Mouse (Mus musculus): Measurements from ENCODE around the gene Gm47969.
"Not testable (repeated sequence)": the region's sequence is repeated elsewhere in the genome, so short reads cannot be mapped to it uniquely, and the experiment has no call there.

Gm47969 gene

DNA sequence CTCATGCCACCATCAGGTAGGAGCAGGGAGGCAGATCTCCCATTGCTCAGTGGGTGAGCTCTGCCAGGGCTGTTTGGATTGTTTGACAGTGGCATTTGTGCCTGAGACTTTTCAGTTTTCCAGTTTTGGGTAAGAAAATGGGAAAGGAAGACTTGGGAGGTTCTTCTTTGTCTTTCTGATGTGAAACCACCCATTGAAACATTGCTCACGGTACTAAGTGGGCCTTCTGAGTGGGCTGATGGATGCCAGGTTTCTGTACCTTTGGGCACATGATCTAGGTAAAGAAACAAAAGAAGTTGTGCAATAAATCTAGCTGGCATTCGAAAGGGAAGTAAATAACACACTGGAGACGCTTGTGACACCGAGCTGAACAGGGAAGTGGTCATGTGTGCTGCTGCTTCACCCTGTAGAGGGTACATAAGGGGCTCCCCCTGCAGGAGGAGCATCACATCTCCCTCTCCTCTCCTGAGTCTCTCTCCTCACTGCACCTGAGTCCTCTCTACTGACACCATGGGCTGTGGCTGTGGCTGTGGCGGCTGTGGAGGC is at the start of gene Gm47969:
TSS of gene Gm47969 (plus strand) at position 51 of the 546 bp plus-strand sequence.
- DNase-seq: no peak

GRCm38 (mm10) chr1:83000306-83000705 is 44.4 kb upstream of the Gm47969 start, which contains the start of gene Gm47959:
TSS of gene Gm47959 (plus strand) at chr1:83000548.
- DNase-seq: not testable (repeated sequence)

GRCm38 (mm10) chr1:83006218-83007179 is 38.2 kb upstream of the Gm47969 start:
- DNase-seq: peak; percentile 24

GRCm38 (mm10) chr1:83007471-83007870 is 37.3 kb upstream of the Gm47969 start:
- peak; percentile 41 for DNase-seq

GRCm38 (mm10) chr1:83014477-83014876 is 30.3 kb upstream of the Gm47969 start:
- no peak for DNase-seq

GRCm38 (mm10) chr1:83015329-83015879 is 29.3 kb upstream of the Gm47969 start:
- DNase-seq: peak; percentile 40

- peak; percentile 24 for DNase-seq
Measured at GRCm38 (mm10) chr1:83016556-83016955, 28.2 kb upstream of the Gm47969 start.

GRCm38 (mm10) chr1:83031950-83032349 is 12.8 kb upstream of the Gm47969 start:
- DNase-seq: no peak

GRCm38 (mm10) chr1:83032508-83032907 is 12.2 kb upstream of the Gm47969 start:
- no peak for DNase-seq

GRCm38 (mm10) chr1:83034509-83034908 is 10.2 kb upstream of the Gm47969 start:
- no peak for DNase-seq

DNA sequence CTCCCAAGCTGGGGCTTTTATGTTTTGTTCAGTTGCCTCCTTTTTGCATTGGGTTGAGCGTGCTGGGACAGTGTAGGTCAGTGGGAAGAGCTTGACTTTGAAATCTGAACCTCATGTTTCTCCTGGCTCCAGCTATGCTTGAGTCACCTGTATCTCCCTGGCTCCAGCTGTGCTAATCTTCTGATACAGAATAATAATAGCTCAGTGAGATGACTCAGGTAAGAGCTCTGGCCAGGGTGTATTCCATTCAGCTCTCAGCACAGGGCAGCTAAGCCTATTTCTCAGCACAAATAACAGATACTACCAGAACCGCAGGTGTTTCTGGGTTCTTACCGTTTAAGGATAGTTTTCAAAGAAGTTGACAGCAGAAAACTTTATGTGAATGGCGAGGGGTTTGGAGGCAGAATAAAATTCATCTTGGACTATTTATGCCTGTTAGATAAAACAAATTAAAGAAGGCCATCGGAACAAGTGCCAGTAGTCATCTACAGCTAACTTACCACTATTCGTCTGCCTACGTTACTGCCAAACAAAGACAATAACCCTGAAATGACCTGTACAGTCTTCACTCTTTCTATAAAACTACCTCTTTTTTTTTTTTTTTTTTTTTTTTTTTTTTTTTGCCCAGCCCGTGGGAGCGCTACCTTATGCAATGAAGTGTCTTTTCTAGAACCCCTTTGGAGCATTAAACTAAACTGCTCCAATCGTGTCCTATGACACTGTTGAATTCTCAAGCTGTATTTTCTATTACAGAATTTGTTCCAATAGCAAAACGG is 7.7 kb upstream of the Gm47969 start:
- no peak for DNase-seq

- peak; percentile 93 for DNase-seq
Measured at GRCm38 (mm10) chr1:83038109-83038672, 6.5 kb upstream of the Gm47969 start, which contains the start of gene Slc19a3. TSS of gene Slc19a3 (minus strand) at chr1:83038448.

- no peak for DNase-seq
Measured at GRCm38 (mm10) chr1:83039080-83039479, 5.7 kb upstream of the Gm47969 start.

- no peak for DNase-seq
Measured at GRCm38 (mm10) chr1:83042380-83042779, 2.4 kb upstream of the Gm47969 start, which contains the start of gene Krtap28-10. TSS of gene Krtap28-10 (minus strand) at chr1:83042480.

- DNase-seq: no peak
Measured at GRCm38 (mm10) chr1:83058481-83058880, 13.7 kb downstream of the Gm47969 start.

DNA sequence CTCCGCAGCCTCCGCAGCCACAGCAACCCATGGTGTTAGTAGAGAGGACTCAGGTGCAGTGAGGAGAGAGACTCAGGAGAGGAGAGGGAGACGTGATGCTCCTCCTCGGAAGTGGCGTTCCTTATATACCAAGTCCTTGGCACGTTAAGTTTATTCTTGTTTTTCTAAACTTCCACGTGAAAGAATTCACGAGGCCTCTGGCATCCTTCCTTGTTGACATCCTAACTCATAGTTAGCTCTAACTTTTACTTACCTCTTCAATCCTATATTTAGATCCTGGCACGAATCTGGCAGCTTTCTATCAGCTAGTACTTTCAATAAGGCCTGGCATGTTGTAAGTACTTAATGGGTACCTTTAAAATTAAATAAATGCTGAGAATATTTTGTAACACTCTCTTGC is 14.5 kb downstream of the Gm47969 start, which contains the start of gene A030005K14Rik:
TSS of gene A030005K14Rik (minus strand) at position 101 of the 400 bp plus-strand sequence.
- DNase-seq: no peak

DNA sequence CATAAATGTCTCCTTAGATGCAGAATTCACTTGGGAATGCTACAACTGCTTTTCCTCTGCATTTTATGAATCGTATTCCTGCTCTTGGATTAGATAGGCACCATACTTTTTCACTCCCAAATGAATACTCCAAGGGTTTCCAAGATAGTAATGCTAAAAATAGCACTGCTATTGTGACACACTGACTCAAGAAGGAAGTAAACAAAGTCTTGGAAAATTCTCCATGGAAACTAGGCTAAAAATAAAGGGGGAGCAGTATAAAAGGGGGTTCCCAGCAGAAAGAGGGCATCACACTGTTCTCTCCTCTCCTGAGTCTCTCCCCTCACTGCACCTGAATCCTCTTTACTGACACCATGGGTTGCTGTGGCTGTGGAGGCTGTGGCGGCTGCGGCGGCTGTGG is 15.9 kb downstream of the Gm47969 start, which contains the start of gene Krtap28-13:
TSS of gene Krtap28-13 (plus strand) at position 288 of the 400 bp plus-strand sequence.
- no peak for DNase-seq

DNA sequence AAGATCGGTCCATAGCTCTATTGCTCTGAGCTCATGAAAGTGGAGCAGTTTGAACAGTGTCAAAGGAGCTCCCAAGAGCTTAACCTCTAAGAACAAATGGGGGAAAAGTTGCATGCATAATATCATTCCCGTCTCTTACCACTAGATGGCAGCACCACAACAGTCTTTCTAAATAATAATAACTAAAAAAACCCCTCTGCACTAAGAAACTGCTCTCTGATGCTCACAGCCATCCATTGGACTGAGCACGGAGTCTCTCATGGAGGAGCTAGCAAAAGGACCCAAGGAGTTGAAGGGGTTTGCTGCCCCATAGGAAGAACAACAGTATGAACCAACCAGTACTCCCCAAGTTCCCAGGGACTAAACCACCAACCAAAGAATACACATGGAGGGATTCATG is 20.1 kb downstream of the Gm47969 start:
- no peak for DNase-seq

GRCm38 (mm10) chr1:83066577-83066976 is 21.8 kb downstream of the Gm47969 start:
- DNase-seq: no peak

DNA sequence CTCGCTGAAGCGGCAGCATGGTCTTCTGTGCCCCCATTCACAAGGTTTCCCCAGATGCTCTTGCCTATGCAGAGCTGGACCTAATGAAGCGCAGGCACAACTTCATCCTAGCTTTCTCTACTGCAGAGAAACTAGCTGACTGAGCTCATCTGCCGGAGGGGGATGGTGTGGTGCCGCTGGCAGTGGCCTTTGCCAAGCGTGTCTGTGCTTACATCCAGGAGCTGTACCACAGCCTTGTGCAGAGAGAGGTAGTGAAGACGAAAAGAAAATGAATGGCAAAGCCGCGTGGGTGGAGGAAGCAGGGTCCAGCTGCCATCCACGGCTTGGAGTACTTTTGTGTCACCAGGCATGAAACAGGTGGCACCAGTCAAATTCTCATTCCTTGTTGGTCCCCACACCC is 22.5 kb downstream of the Gm47969 start:
- DNase-seq: no peak

- DNase-seq: no peak
Measured at GRCm38 (mm10) chr1:83075526-83076189, 30.9 kb downstream of the Gm47969 start.

Data from heart, adult 11 months (tissue).